In genomic region chr1:120327714-120328113, GRCm38 (mm10) we compare ENCODE assay signal across 8 mouse cellular contexts. TPM values are rescaled to one million over a fixed set of nuclear protein-coding genes. Genes with fewer than 3 reads are reported as not detected.
DNase-seq lines count a peak whose midpoint lies in the region; ATAC-seq and TF ChIP-seq lines count a peak whose summit lies in the region.

No protein-coding gene starts in this region.

- no peak for TF ChIP-seq POLR2A in kidney, adult 2 months (IDR thresholded peaks at IDR 0.05; ENCODE audit: low read depth, low read length)
- no peak for TF ChIP-seq POLR2A in bone marrow macrophage, adult 2 months (IDR thresholded peaks at IDR 0.05; ENCODE audit: borderline replicate concordance, low read depth, low read length)

- H3K4me3 ChIP-seq in kidney, adult 2 months (ENCODE audit: insufficient read depth, low read depth, low read length): no peak overlapping the region
- H3K4me3 ChIP-seq in kidney, embryonic 15.5 days (replicated peaks): no peak overlapping the region
- no peak overlapping the region for H3K4me3 ChIP-seq in ES-E14 (ENCODE audit: insufficient read depth in 1 of 2, low read depth in 1 of 2, low read length in 2 of 2, poor library complexity in 1 of 2, severe bottlenecking in 1 of 2)
- H3K4me3 ChIP-seq in bone marrow macrophage, adult 2 months (ENCODE audit: insufficient read depth, low read length): no peak overlapping the region
- no peak overlapping the region for H3K4me3 ChIP-seq in embryonic facial prominence, embryonic 15.5 days (replicated peaks)
- H3K4me3 ChIP-seq in left cerebral cortex, adult 2 months: no peak overlapping the region

- H3K4me2 ChIP-seq in kidney, embryonic 15.5 days: no peak overlapping the region
- H3K4me2 ChIP-seq in embryonic facial prominence, embryonic 15.5 days (replicated peaks): no peak overlapping the region

- H3K27ac ChIP-seq in kidney, adult 2 months (ENCODE audit: insufficient read depth, low read depth, low read length): no peak overlapping the region
- H3K27ac ChIP-seq in kidney, embryonic 15.5 days: no peak overlapping the region
- no peak overlapping the region for H3K27ac ChIP-seq in ES-E14 (ENCODE audit: insufficient read depth, low read depth, low read length, poor library complexity, severe bottlenecking)
- no peak overlapping the region for H3K27ac ChIP-seq in bone marrow macrophage, adult 2 months (ENCODE audit: insufficient read depth, low read depth, low read length)
- H3K27ac ChIP-seq in embryonic facial prominence, embryonic 15.5 days (replicated peaks): no peak overlapping the region
- no peak overlapping the region for H3K27ac ChIP-seq in left cerebral cortex, adult 2 months

- H3K9ac ChIP-seq in kidney, embryonic 15.5 days: no peak overlapping the region
- no peak overlapping the region for H3K9ac ChIP-seq in ES-E14 (ENCODE audit: insufficient read depth, low read depth, low read length, poor library complexity, severe bottlenecking)
- no peak overlapping the region for H3K9ac ChIP-seq in embryonic facial prominence, embryonic 15.5 days

- 16% methylated on average over 6 of the region's 6 CpGs for WGBS in kidney, adult 2 months
- WGBS in kidney, embryonic 15.5 days: 16% methylated on average over 6 of the region's 6 CpGs
- WGBS in embryonic facial prominence, embryonic 15.5 days: 17% methylated on average over 6 of the region's 6 CpGs

- no peaks in the 10 kb centered on the region for H3K27me3 ChIP-seq in kidney, adult 2 months (replicated peaks; ENCODE audit: control insufficient read depth, insufficient read depth, low read length)
- H3K27me3 ChIP-seq in kidney, embryonic 15.5 days: peaks cover 8% of the 10 kb centered on the region
- no peaks in the 10 kb centered on the region for H3K27me3 ChIP-seq in embryonic facial prominence, embryonic 15.5 days

- peak; percentile 69 for TF ChIP-seq CTCF in kidney, adult 2 months (conservative IDR thresholded peaks at IDR 0.05; ENCODE audit: insufficient read depth, insufficient read length, low read depth, low read length)
- peak; percentile 69 for TF ChIP-seq CTCF in bone marrow macrophage, adult 2 months (IDR thresholded peaks at IDR 0.05; ENCODE audit: low read depth, low read length)
- TF ChIP-seq CTCF in left cerebral cortex, adult 2 months (IDR thresholded peaks at IDR 0.05): peak; percentile 87

- DNase-seq in kidney, adult 2 months: peak; percentile 36
- peak; percentile 55 for DNase-seq in ES-E14 (ENCODE audit: low read depth, low spot score)
- peak; percentile 35 to 50 for DNase-seq in left cerebral cortex, adult 2 months (ENCODE audit: extremely low spot score in 1 of 2, low spot score in 2 of 2)
- peak; percentile 3 to 26 for DNase-seq in natural killer cell, adult 2 months (ENCODE audit: low spot score in 2 of 2)
- DNase-seq in urinary bladder, postnatal 36 days (ENCODE audit: low spot score in 2 of 2): peak; percentile 4 to 24

- H3K9me3 ChIP-seq in kidney, embryonic 15.5 days (replicated peaks): no peaks in the 10 kb centered on the region
- H3K9me3 ChIP-seq in ES-E14 (ENCODE audit: control insufficient read depth, insufficient read depth, low read depth, low read length): no peaks in the 10 kb centered on the region
- H3K9me3 ChIP-seq in embryonic facial prominence, embryonic 15.5 days (replicated peaks): no peaks in the 10 kb centered on the region

- no peak for ATAC-seq in kidney, embryonic 15.5 days (replicated peaks; ENCODE audit: low FRiP score)
- ATAC-seq in embryonic facial prominence, embryonic 15.5 days (ENCODE audit: insufficient number of reproducible peaks, low FRiP score, low TSS enrichment, low read depth): peak; percentile 7; the same call in 1 of the 2 replicates

- intact Hi-C loops in left cerebral cortex, adult 2 months (cut with DNase I): loop anchor here (2.0 kb wide), 2 partner anchors 141 to 221 kb away; no protein-coding TSS in a partner anchor

- in situ Hi-C loops in ES-E14 (cut with MboI; ENCODE audit: low sequenced_read_pairs in 2 of 2, unreplicated experiment in 2 of 2): no loop called here

- no peaks in the 10 kb centered on the region for H3K4me1 ChIP-seq in kidney, adult 2 months (ENCODE audit: control insufficient read depth, insufficient read depth, low read length)
- no peaks in the 10 kb centered on the region for H3K4me1 ChIP-seq in kidney, embryonic 15.5 days
- H3K4me1 ChIP-seq in ES-E14 (ENCODE audit: control insufficient read depth in 2 of 2, insufficient read depth in 2 of 2, low read length in 2 of 2, poor library complexity in 1 of 2): no peaks in the 10 kb centered on the region
- no peaks in the 10 kb centered on the region for H3K4me1 ChIP-seq in bone marrow macrophage, adult 2 months (ENCODE audit: control insufficient read depth, insufficient read depth, low read length)
- no peaks in the 10 kb centered on the region for H3K4me1 ChIP-seq in embryonic facial prominence, embryonic 15.5 days

- no peaks in the 10 kb centered on the region for H3K36me3 ChIP-seq in kidney, adult 2 months (ENCODE audit: control insufficient read depth, insufficient read depth, low read length)
- H3K36me3 ChIP-seq in kidney, embryonic 15.5 days: no peaks in the 10 kb centered on the region
- no peaks in the 10 kb centered on the region for H3K36me3 ChIP-seq in ES-E14 (ENCODE audit: control insufficient read depth, insufficient read depth, low read length, poor library complexity, severe bottlenecking)
- H3K36me3 ChIP-seq in embryonic facial prominence, embryonic 15.5 days: no peaks in the 10 kb centered on the region

TF ChIP-seq in ES-E14, 5 proteins besides CTCF, POLR2A, EP300 and RAD21:
- TF ChIP-seq ZNF384 (IDR thresholded peaks at IDR 0.05; ENCODE audit: low read depth, low read length): no peak
- TF ChIP-seq HCFC1 (IDR thresholded peaks at IDR 0.05; ENCODE audit: borderline replicate concordance, insufficient read depth, low read length): no peak
- TF ChIP-seq CHD2 (IDR thresholded peaks at IDR 0.05; ENCODE audit: low read depth, low read length): no peak
- no peak for TF ChIP-seq MAFK (IDR thresholded peaks at IDR 0.05; ENCODE audit: insufficient read depth, low read depth, low read length)
- no peak for TF ChIP-seq ZC3H11A (IDR thresholded peaks at IDR 0.05; ENCODE audit: borderline replicate concordance, low read depth, low read length)

RNA-seq across cellular contexts. Expression of gene C1ql2, which starts 12.7 kb away (rescaled TPM):
- polyA plus RNA-seq in kidney, adult 2 months (2012; rRNA removed): 0.08 TPM in 1 of 2 replicates, not detected in the other
- polyA plus RNA-seq in kidney, embryonic 15.5 days (2015; fragmentation: Nextera tagmentation; extraction: Ambion mirVana): 0.18 TPM in 1 of 2 replicates, not detected in the other
- total RNA-seq in ES-E14 (2012; rRNA removed): 0.49 TPM in 1 of 2 replicates, not detected in the other
- not detected in 2 replicates for polyA plus RNA-seq in bone marrow macrophage, adult 2 months (2012; ENCODE audit: insufficient read depth, insufficient read length, missing spikeins)
- polyA plus RNA-seq in embryonic facial prominence, embryonic 15.5 days (2015; fragmentation: Nextera tagmentation; extraction: Ambion mirVana): not detected in 2 replicates
- 1 to 10 TPM; 4.2 to 4.5 TPM for total RNA-seq in left cerebral cortex, adult 2 months (2021)

RNA-seq across cellular contexts. Expression of gene Steap3, which starts 55.2 kb away (rescaled TPM):
- 25.1 and 47.7 TPM in 2 replicates for polyA plus RNA-seq in kidney, adult 2 months (2012; rRNA removed)
- 3.0 and 3.4 TPM in 2 replicates for polyA plus RNA-seq in kidney, embryonic 15.5 days (2015; fragmentation: Nextera tagmentation; extraction: Ambion mirVana)
- 53.1 and 75.9 TPM in 2 replicates for total RNA-seq in ES-E14 (2012; rRNA removed)
- polyA plus RNA-seq in bone marrow macrophage, adult 2 months (2012; ENCODE audit: insufficient read depth, insufficient read length, missing spikeins): 19.5 and 22.6 TPM in 2 replicates
- 7.9 and 8.0 TPM in 2 replicates for polyA plus RNA-seq in embryonic facial prominence, embryonic 15.5 days (2015; fragmentation: Nextera tagmentation; extraction: Ambion mirVana)
- total RNA-seq in left cerebral cortex, adult 2 months (2021): 1 to 10 TPM; 5.5 to 5.6 TPM
